Mouse (Mus musculus) thymus, adult 2 months (tissue): ENCODE results near the gene Gprc5c.

ENCODE experiments used
- CTCF ChIP-seq: fragments of 200-500 bp; IDR thresholded peaks from 2 replicates; pipeline ENCODE4 v1.5.1; 2012; ENCODE audit warnings: mild to moderate bottlenecking, control low read depth, low read length, moderate library complexity, borderline replicate concordance; ENCODE audit not compliant: control insufficient read depth, poor library complexity, insufficient read depth; ENCODE audit errors: extremely low read depth
- POLR2A ChIP-seq: fragments of 200-500 bp; IDR thresholded peaks from 2 replicates; pipeline ENCODE4 v1.6.1; 2012; ENCODE audit warnings: mild to moderate bottlenecking, low read length, control low read depth, moderate library complexity; ENCODE audit not compliant: control insufficient read depth, poor library complexity, insufficient read depth; ENCODE audit errors: extremely low read depth

DNA sequence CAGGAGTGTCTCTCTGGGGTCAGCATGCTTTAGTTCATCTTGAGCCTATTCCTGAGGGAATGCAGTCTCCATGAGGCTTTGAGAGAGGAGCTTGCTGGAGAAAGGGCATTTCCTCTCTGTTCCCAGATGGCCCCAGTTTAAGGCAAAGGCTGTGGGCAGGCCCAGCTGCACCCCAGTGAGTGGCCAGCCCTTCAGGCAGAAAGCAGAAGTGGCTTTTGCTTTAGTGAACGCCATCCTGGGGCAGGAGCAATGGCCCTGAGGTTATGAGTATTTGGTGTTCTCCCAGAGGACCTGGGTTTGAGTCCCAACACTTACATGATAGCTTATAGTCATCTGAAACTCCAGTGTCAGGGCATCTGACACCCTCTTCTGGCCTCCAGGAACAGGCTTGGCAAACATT, 29.6 kb upstream of the Gprc5c start:
- TF ChIP-seq CTCF (no peak), POLR2A (no peak)
